Mouse (Mus musculus) splenic B cell, adult 2 months (primary cell): ENCODE results near the gene Olfr1032.
"Not testable (repeated sequence)": the region's sequence is repeated elsewhere in the genome, so short reads cannot be mapped to it uniquely, and the experiment has no call there.

Source experiments
- DNase-seq: peaks from one replicate; pipeline ENCODE4 v3.0.0-alpha.2; 2011; ENCODE audit warnings: low read depth, low spot score
- H3K27me3 ChIP-seq: 2 replicates; pipeline ENCODE4 v1.6.1; 2012; ENCODE audit warnings: mild to moderate bottlenecking, low read length, moderate library complexity, mixed read lengths; ENCODE audit not compliant: control insufficient read depth, poor library complexity, insufficient read depth, severe bottlenecking
- H3K36me3 ChIP-seq: 2 replicates; pipeline ENCODE4 v1.6.1; 2012; ENCODE audit warnings: mild to moderate bottlenecking, low read length, moderate library complexity, mixed read lengths; ENCODE audit not compliant: control insufficient read depth, poor library complexity, insufficient read depth, severe bottlenecking

Gene Olfr1032

DNA sequence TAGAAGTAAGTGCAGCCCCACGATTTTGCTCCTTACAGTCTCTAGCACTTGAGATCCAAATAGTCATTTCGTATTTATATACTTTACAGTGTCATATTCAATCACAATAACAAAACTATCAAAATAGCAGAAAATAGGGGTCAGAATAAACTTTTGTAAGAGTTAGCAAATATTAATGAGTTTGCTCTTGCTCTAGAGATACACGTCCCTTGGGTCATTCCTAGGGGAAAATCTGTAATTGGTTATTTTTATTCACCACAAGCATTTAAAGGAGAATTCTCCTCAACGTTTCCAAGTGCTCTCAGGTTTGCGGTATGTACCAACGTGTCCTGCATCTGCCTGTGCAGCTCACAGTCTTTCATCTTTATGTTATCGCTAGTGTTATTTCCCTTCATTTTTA is at the start of gene Olfr1032:
Olfr1032 (plus strand) TSS at position 301 of the 400 bp plus-strand sequence.
- H3K36me3 ChIP-seq: no peaks in the 10 kb centered on the region
- H3K27me3 ChIP-seq: no peaks in the 10 kb centered on the region
- no peak for DNase-seq

DNA sequence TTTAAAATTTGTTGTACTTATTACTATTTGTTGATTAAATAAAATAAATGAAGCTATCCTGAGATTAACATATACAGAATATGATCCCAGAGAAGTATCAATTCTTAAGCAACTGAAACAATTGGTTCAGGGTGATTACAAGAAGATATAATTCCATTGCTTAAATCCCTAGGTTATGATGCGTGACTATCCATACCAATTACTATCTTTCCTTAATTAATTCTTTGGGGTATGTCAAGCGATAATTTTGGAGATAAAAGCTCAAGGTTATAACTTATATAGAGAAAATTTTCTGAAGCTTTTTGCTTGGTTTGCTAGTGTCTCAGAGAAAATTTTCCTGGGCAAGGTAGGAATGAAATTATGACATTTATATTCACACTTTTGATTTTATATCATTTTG is 31.7 kb upstream of the Olfr1032 start, which contains the start of gene Olfr1029:
Olfr1029 (plus strand) TSS at position 301 of the 400 bp plus-strand sequence.
- H3K36me3 ChIP-seq: no peaks in the 10 kb centered on the region
- DNase-seq: no peak
- H3K27me3 ChIP-seq: no peaks in the 10 kb centered on the region

DNA sequence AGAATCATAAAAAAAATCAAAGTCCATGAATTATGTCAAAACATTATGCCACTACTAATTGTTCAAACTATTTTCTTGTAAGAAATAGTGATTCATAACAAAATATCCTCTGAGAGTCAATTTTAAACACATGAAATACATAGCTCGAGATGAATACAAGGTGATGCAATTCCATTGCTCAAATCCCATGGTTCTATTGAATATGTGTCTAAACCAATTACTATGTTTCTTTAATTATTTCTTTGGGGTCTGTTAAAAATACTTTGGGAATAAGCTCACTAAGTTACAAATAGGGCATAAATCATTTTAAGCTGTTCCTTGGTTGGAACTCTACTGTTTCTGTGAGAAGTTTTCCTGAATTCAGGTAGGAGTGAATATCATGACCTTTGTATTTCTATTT is 26.4 kb upstream of the Olfr1032 start, which contains the start of gene Olfr1030:
Olfr1030 (plus strand) TSS at position 301 of the 400 bp plus-strand sequence.
- no peaks in the 10 kb centered on the region for H3K27me3 ChIP-seq
- DNase-seq: no peak
- H3K36me3 ChIP-seq: no peaks in the 10 kb centered on the region

DNA sequence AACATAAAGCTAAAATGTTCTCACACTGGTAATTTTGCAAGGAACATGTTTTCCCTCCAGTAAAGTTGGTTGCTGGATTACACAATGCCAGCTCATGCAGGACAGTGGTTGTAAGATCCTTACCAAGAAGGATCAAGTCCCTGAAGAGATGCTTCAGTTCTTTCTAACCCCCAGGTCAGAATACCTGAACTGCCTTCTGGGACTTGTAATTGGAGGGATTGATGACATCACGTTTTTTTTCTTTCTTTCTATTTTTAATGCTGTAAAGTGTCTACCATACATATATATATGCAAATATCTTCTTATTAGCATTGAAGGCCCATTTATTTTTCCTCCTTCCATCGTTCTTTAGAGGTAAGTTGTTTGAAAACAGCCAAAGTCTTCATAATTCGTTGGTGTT is 15.3 kb upstream of the Olfr1032 start, which contains the start of gene Olfr1031:
Olfr1031 (plus strand) TSS at position 301 of the 400 bp plus-strand sequence.
- no peak for DNase-seq
- H3K36me3 ChIP-seq: no peaks in the 10 kb centered on the region
- no peaks in the 10 kb centered on the region for H3K27me3 ChIP-seq

DNA sequence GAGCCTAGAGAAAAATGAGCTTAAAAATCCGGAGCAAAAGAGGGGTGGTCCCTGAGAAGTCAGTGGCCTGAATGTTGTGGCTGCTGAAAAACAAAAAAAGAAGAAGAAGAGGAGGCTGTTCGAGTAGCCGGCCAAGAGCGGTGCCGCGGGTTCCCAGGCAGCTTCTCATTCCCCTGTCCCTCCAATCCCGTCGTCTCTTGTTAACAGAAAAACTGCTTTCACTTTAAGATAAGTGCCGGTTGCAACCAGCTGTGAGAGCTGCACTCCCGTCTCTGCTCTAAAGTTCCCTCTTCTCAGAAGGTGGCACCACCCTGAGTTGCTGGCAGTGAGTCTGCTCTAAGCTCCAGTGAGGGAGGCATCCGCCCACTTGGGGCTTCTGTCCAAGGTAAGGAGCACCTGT is 15.1 kb downstream of the Olfr1032 start, which contains the start of gene Olfr1033:
Olfr1033 (plus strand) TSS at position 228 of the 400 bp plus-strand sequence.
- not testable (repeated sequence) for H3K36me3 ChIP-seq, DNase-seq, H3K27me3 ChIP-seq

DNA sequence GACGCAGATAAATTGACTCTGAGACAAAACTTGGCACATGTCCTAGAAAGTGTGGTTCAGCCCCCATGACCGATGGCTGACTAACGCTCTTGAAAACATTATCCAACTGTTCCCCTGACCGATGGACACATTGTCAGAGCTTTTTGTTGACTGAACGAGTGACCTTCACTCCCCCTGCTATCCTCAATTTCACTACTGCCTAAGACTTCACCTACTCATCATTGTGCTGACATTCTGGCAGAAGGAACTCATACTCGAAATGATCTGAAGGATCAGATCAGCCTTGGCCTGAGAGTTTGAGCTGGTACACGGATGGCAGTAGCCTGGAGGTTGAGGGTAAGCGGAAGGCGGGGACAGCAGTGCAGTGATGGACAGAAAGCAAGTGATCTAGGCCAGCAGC is 16.2 kb downstream of the Olfr1032 start:
- not testable (repeated sequence) for H3K36me3 ChIP-seq, H3K27me3 ChIP-seq, DNase-seq

DNA sequence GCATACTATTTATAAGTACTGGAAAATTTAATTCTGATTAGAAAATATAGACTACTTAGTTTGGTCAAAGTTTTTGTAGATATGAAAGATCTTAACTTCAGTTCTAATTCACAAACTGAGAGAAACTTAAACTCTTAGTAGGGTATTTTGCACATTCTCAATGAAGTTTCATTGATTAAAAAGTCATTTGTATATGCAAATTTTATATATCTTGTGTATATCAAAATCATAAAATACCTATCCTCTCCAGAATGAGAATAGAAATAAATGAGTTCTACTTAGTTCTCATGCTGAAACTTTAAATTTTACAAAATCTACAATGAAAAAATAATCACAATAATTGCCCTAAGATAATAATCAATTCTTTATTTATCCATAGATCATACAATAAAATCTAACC is 40.2 kb downstream of the Olfr1032 start, which contains the start of gene Olfr1034:
Olfr1034 (plus strand) TSS at position 301 of the 400 bp plus-strand sequence.
- DNase-seq: no peak
- no peaks in the 10 kb centered on the region for H3K36me3 ChIP-seq
- no peaks in the 10 kb centered on the region for H3K27me3 ChIP-seq

DNA sequence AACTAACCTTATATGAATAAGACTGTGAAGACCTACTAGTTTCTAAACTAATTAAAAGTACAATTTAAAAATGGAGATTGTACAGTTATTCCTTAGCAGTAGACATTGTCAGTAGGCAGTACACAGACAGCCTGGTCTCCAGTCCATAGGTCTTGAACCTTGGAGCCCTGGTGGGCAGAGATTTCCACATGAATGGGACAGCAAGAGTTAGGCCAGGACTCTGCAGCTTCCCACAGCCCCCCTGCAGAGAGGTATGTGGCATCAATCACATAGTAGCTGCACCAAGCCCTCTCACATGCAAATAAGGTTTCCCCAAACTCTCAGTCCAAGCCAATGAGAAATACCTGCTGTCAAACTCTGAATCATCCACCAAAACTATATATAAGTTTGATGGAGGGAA is 45.4 kb downstream of the Olfr1032 start:
- not testable (repeated sequence) for H3K36me3 ChIP-seq, DNase-seq

More for the DNA sequence above, 45.4 kb downstream of the Olfr1032 start:
- H3K27me3 ChIP-seq: not testable (repeated sequence)
